Mouse (Mus musculus) cerebellum, postnatal 10 days (tissue): ENCODE measurements at regions not wholly inside any gene's neighbourhood (a gene's known extent, or its start where the extent isn't known, plus 50 kb on each side); places are given as distances from the start of the nearest gene placed in this dataset.
"Not testable (repeated sequence)": the region's sequence is repeated elsewhere in the genome, so short reads cannot be mapped to it uniquely, and the experiment has no call there.

ENCODE experiments used
- DNase-seq, 2 experiments: peaks; one replicate each; pipeline ENCODE4 v3.0.0; 2021; ENCODE audit warnings: mixed read lengths in 2 of 2

- DNase-seq: no peak
These were observed 847.3 kb downstream of the Bcl11a start for GRCm38 (mm10) chr11:24925135-24925534.

DNA sequence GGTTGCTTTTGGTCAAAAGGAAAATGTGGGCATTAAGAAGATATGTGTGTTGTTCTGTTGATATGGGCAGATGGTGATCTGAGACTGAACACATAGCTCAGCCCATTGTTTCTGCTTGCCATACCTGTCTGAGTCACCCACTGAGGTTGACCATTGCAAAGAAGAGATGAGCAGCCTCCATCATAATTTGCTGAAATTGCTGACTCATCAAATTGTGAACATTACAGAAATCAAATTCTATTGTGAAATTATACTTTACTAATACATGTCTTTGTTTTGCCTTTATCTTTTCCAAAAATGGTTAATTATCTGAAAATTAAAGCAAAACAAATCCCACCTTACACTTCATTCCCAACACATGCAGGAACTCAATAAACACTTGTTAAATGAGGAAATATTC lies 865.8 kb downstream of the Bcl11a start:
- DNase-seq: no peak

- DNase-seq: no peak
These were observed 873.3 kb downstream of the Bcl11a start for GRCm38 (mm10) chr11:24951161-24951560.

GRCm38 (mm10) chr11:24972359-24972758 lies 894.5 kb downstream of the Bcl11a start:
- no peak for DNase-seq

- peak; percentile 87 to 92 for DNase-seq
These were observed 902.4 kb downstream of the Bcl11a start for GRCm38 (mm10) chr11:24980193-24980665.

- DNase-seq: no peak
These were observed 905.3 kb downstream of the Bcl11a start for GRCm38 (mm10) chr11:24983060-24983629.

GRCm38 (mm10) chr11:25005491-25005890 lies 927.6 kb downstream of the Bcl11a start:
- no peak for DNase-seq

DNA sequence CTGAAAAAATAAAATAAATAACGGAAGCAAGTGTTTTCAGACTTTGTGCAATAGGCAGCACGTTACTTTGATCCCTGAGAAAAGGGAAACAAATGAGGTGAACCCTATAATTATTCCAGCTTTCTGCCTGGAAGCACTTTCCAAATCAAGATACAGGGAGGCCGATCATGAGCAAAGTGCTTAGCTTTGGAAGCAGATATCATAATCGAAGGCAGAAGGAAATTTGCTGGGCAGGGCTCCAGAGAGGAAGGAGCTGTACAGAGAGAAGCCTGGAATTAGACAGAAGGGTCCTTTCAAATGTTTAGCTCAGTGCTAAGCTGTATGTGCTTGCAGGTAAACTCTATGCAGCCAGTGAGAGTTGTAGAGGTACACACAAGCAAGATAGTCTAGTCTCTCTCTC lies 948.9 kb downstream of the Bcl11a start:
- DNase-seq: peak in 1 of 2 experiments; percentile 3

- DNase-seq: no peak
These were observed 963.1 kb downstream of the Bcl11a start for GRCm38 (mm10) chr11:25040983-25041382.

DNA sequence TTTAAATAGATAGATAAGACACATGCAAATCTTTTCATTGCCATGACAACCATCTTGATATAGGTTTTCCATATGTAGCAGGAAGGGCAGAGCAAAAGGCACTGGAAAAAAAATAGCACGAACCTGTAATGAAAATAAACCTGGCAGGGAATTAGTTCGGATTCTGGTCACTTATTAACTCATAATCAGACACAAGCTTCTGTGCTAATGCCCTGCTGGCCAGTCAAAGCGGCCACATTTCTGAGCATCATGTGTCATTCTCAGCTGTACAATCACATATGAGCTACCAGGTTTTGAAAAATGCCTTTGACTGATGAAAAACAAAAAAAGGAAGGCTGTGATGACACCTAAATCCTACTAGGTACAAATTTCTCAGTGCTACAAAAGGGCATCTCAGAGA lies 964.9 kb downstream of the Bcl11a start:
- DNase-seq: no peak

DNA sequence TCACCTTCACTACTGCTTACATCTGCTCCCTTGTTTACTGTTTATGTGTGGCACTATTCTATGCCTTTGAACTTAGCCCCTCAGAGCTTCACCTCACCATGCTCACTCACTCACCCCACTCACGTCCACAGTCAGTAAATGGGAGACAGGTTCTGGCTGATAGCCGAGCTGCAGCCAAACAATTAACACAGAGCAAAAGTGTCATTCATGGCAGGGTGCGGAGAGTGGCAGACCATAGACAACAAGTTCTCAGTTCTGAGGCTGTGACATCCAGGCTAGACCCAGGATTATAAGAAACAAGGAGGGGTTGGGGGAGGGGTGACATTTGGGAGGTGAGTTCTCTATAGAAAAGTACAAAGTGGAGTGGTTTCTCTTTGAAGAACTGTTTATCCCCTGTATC lies 967.5 kb downstream of the Bcl11a start:
- DNase-seq: no peak

DNA sequence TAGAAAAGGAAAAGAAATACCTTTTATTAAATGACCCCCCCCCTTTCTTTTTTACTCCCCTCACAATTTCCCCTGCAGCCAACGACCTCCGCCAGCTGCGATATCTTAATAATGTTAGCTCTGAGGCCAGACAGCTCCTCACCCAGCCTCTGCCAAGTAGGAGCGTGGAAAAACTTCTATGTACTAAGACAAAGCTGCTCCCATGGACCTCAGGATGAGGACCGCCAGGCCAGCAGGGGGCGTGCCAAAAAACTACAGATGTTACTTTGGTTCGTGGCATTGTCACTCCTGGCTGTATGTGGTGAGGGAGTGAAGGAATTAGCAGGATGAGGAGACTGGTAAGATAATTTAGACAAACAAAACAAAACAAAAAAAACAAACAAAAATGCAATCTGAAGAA lies 968.1 kb downstream of the Bcl11a start:
- DNase-seq: peak; percentile 13 to 21

DNA sequence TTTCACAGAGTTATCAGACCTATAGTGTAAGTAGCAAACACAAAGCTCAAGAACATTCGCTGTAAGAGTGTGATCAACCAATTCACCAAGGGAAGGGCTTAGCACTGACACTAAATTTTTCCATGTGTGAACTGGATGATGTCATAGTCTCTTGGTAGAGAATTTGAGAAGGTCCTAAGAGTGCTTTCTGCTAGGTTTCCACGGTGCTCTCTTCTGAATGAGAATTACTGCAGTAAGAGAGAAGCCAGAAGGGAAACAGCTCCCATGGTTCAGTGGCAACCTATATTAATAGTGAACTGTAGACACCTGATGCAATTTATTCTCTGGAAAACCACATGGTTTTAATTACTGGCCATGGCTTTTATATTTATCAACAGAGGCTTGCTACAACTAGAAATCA lies 977.8 kb downstream of the Bcl11a start:
- DNase-seq: no peak

DNA sequence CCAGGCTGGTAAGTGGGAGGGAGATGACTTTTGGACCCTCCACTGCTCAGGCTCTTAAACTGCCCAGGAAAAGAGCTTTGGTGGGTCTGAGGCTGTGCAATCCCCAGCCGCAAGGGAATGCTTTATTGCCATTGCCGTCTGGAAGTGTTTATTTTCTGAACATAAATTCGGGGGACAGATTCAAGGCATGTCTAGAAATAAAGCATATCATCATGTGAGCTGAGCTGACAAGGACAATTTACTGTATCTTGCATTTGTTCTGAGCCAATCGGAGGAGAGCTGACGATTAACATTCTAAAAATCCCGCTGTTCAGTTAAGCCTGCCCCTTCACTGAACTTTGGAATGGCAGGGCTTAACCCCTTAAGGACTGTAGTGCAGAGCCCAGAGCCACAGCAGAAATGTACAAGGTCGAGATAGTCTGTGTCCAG lies 979.3 kb downstream of the Bcl11a start:
- DNase-seq: peak in 1 of 2 experiments; percentile 7

DNA sequence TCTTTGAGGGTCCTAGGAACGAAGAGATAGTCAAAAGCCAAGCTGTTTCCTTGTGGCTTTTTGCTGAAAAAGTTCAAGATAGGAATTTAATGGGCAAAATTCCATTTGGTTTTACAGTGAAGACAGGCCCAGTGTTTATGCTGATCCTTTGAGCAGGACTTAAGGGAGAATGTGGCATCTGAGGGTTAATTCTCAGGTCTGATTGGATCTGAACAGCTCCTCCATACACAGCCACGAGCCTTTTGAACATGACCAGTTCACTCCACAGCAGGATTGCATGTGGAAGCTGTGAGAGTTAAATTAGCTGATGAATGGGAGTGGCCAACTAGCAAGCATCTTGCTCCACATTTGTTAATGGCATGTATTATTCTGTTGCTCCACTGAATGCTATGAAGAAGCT lies 979.7 kb downstream of the Bcl11a start:
- DNase-seq: no peak

DNA sequence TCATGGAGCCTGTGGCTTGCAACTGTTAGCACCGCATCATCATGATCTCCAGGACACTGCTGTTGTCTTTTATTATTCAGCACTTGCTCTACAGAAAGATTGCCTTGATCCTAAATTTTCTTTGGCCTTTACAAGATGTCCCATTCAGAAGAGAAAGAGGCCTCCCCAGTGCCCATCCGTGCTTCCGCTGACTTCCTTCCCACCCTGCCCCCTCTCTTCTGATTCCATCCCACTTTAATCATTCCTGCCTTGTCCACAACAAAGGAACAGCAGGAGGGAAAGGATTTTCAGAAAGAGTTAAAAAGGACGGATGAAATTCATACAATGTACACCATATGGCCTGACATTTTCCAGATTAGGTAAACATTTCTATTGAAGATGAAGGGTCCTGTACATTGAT lies 985.2 kb downstream of the Bcl11a start:
- no peak for DNase-seq

- DNase-seq: no peak
These were observed 986.1 kb downstream of the Bcl11a start for GRCm38 (mm10) chr11:25063978-25064377.

DNA sequence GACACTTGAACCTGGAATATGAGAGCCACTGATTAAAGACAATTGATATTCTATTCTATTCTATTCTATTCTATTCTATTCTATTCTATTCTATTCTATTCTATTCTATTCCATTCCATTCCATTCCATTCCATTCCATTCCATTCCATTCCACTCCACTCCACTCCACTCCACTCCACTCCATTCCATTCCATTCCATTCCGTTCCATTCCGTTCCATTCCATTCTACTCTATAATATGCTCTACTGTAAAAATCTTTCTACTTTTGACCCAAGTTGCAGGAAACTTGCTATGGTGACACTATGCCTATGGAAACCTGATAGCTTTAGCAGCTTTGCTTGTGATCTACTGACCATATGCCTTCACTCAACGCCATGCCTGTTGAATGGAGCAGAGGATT lies 1022.1 kb downstream of the Bcl11a start:
- not testable (repeated sequence) for DNase-seq

DNA sequence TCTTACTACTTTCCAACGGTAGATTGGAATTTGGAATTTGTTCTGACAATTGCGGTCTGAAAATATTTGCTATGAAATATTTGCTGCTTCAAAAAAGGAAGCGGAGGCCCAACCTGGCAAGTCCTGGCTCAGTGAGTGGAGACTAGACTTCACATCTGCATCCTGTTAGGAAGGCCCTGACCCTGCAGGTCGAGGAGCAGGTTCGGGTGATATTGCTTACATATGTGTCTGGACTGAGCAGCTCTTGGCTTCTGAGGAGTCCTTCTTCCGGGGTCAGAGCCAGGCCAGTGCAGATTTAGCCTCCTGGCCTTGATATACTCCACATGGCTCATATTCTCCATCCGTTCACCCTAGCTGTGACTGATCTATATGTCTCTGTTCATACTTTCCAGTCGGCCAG lies 1026.6 kb downstream of the Bcl11a start:
- DNase-seq: no peak

DNA sequence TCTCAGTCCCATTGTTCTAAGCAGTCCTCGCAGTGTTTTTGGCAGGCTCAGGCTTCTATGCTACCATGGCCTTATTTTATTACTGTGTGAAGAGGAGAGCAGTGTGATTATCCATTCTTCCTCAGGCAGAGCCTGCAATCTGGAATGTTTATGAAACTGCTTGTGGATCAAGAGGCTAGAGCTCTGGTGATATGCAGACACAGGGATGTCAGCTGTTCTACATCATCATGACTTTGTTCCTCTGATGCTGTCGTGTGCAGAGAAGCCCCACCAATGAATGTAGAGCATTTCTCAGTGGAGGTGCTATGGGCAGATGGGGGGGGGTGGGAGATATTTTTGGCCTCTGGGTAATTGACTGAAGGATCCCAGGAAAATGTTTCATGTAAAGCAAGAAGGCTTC lies 1046.6 kb downstream of the Bcl11a start:
- no peak for DNase-seq

DNA sequence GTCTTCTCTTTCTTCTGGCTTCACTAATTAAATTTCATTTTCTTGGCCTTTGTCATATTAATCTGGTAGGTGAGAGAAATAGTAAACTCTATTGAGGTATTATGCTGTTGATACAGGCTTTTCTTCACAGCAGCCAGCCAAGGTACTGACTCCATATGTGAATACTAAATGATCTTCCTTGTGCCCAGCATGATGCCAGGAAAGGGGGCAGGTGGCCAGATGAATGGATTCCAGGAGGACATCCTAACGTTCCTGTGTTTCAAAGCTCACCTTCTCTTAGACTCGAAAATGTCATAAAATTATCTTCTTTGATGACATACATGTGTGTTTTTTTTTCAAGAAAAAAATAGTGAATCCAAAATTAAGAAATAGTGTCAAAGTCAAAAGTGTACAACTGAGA lies 1064.4 kb downstream of the Bcl11a start:
- peak; percentile 73 to 75 for DNase-seq

- DNase-seq: no peak
These were observed 1065.0 kb downstream of the Bcl11a start for GRCm38 (mm10) chr11:25142833-25143232.

DNA sequence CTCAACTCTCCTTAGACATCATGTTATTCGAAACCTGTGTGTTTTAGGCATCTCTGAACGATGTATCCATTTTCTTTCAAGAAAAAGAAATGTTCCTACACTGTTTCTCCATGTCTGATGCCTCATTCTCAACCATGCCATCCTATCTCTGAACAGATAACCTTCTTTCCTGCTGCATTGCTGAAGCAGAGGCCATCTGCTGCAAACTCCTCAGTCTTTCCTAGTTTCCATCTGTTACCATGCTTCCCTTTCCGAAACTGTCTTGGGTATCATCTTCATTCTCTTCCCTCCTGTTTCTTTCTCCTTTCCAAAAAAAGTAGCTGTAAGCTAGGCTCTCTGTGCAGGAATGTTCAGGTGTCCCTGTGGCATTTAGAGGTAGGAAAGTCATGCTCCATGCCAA lies 1063.3 kb downstream of the 5730522E02Rik start:
- DNase-seq: no peak

GRCm38 (mm10) chr11:25156705-25157104 lies 1053.9 kb downstream of the 5730522E02Rik start:
- no peak for DNase-seq

- DNase-seq: peak; percentile 70 to 78
These were observed 1053.3 kb downstream of the 5730522E02Rik start for GRCm38 (mm10) chr11:25157135-25157860.
